Mouse (Mus musculus): ENCODE results near the gene Gpatch2l. TPM values are rescaled to one million over a fixed set of nuclear protein-coding genes. Genes with fewer than 3 reads are reported as not detected.
A peak's percentile ranks its signal among the peaks of the same experiment; 100 is the strongest.

Gene Gpatch2l
- polyA plus RNA-seq, 1 experiment from 2014 or later, result 31.2 TPM

- Histone ChIP-seq H3K27ac (replicated peaks; ENCODE audit: low read depth, low read length) (no peak overlapping the region), H3K36me3 (ENCODE audit: control insufficient read depth, insufficient read depth, low read length) (no peaks in the 10 kb centered on the region), H3K27me3 (ENCODE audit: control insufficient read depth, insufficient read depth, low read length) (no peaks in the 10 kb centered on the region), H3K4me2 (ENCODE audit: low read length) (no peak overlapping the region), H3K4me3 (replicated peaks; ENCODE audit: low read depth, low read length) (no peak overlapping the region), H3K9me3 (ENCODE audit: control insufficient read depth, low read length) (no peaks in the 10 kb centered on the region), H3K4me1 (ENCODE audit: control insufficient read depth, insufficient read depth, low read length) (no peaks in the 10 kb centered on the region), H3K9ac (replicated peaks; ENCODE audit: low read length) (no peak overlapping the region)
- DNase-seq (no peak), ATAC-seq (ENCODE audit: low FRiP score, low TSS enrichment) (no peak)
- WGBS, result 88% methylated on average over 10 of the region's 10 CpGs
Measured at GRCm38 (mm10) chr12:86302973-86303372, 61.3 kb downstream of the Gpatch2l start.

DNA sequence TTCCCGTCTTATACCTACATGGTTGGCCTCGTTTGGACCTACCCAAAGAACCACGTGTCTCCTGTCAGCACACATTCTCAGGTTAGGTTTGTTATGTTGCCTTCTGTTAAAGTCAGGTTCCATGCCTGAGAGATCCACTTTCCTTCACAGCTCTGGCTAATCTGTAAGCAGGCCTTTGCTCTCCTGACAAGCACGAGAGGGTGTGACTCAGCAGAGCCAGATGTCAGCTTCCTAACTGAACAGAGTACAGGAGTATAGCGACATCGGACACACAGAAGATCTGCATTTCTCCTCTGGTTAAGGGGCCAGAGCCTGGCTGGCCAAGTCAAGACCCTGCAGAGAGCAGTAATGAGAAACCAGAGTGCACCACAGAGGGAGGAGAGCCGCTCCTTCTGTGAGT lies 63.4 kb downstream of the Gpatch2l start:
- Histone ChIP-seq H3K27ac (replicated peaks; ENCODE audit: low read depth, low read length) (no peak overlapping the region), H3K4me3 (replicated peaks; ENCODE audit: low read depth, low read length) (no peak overlapping the region), H3K36me3 (ENCODE audit: control insufficient read depth, insufficient read depth, low read length) (no peaks in the 10 kb centered on the region), H3K4me2 (ENCODE audit: low read length) (no peak overlapping the region), H3K27me3 (ENCODE audit: control insufficient read depth, insufficient read depth, low read length) (no peaks in the 10 kb centered on the region), H3K9ac (replicated peaks; ENCODE audit: low read length) (no peak overlapping the region), H3K4me1 (ENCODE audit: control insufficient read depth, insufficient read depth, low read length) (no peaks in the 10 kb centered on the region), H3K9me3 (ENCODE audit: control insufficient read depth, low read length) (no peaks in the 10 kb centered on the region)
- DNase-seq, result no peak
- ATAC-seq (ENCODE audit: low FRiP score, low TSS enrichment), result no peak
- 72% methylated on average over 7 of the region's 7 CpGs for WGBS

GRCm38 (mm10) chr12:86305635-86306243 lies 64.1 kb downstream of the Gpatch2l start:
- no peaks in the 10 kb centered on the region for H3K9me3 ChIP-seq (ENCODE audit: control insufficient read depth, low read length)
- H3K27ac ChIP-seq (replicated peaks; ENCODE audit: low read depth, low read length), result no peak overlapping the region
- H3K9ac ChIP-seq (replicated peaks; ENCODE audit: low read length), result no peak overlapping the region
- no peaks in the 10 kb centered on the region for H3K36me3 ChIP-seq (ENCODE audit: control insufficient read depth, insufficient read depth, low read length)
- ATAC-seq (ENCODE audit: low FRiP score, low TSS enrichment) (no peak), DNase-seq (peak; percentile 24)
- 0 out of 2 replicates have a peak overlapping the region, but pooled peaks have one; percentile 13 for H3K4me2 ChIP-seq (ENCODE audit: low read length)
- 25% methylated on average over 15 of the region's 15 CpGs for WGBS
- no peak overlapping the region for H3K4me3 ChIP-seq (replicated peaks; ENCODE audit: low read depth, low read length)
- H3K4me1 ChIP-seq (ENCODE audit: control insufficient read depth, insufficient read depth, low read length), result no peaks in the 10 kb centered on the region
- H3K27me3 ChIP-seq (ENCODE audit: control insufficient read depth, insufficient read depth, low read length), result no peaks in the 10 kb centered on the region

DNA sequence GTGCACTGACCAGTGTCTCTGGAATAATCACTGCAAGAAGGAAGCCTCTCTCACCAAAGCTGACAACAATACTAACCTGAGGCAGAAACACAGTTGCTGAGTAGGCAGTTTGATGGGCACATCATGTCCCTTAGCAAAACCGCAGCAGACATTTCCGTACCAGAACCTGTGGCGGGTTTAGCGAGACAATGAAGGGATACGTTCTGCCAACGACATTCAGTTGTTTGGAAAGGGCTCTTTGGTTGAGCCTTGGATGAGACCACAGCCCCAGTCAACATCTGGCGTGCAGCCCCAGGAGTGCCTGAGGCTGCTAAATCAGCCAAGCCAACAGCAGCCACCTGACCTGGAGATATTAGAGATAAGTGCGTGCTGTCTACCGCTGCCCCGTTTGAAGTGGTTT lies 67.8 kb downstream of the Gpatch2l start:
- ATAC-seq (ENCODE audit: low FRiP score, low TSS enrichment) (no peak), DNase-seq (no peak)
- Histone ChIP-seq H3K4me1 (ENCODE audit: control insufficient read depth, insufficient read depth, low read length) (no peaks in the 10 kb centered on the region), H3K4me3 (replicated peaks; ENCODE audit: low read depth, low read length) (no peak overlapping the region), H3K36me3 (ENCODE audit: control insufficient read depth, insufficient read depth, low read length) (no peaks in the 10 kb centered on the region), H3K4me2 (ENCODE audit: low read length) (no peak overlapping the region), H3K9me3 (ENCODE audit: control insufficient read depth, low read length) (no peaks in the 10 kb centered on the region), H3K27me3 (ENCODE audit: control insufficient read depth, insufficient read depth, low read length) (no peaks in the 10 kb centered on the region), H3K9ac (replicated peaks; ENCODE audit: low read length) (no peak overlapping the region), H3K27ac (replicated peaks; ENCODE audit: low read depth, low read length) (no peak overlapping the region)
- WGBS, result 85% methylated on average over 10 of the region's 10 CpGs

DNA sequence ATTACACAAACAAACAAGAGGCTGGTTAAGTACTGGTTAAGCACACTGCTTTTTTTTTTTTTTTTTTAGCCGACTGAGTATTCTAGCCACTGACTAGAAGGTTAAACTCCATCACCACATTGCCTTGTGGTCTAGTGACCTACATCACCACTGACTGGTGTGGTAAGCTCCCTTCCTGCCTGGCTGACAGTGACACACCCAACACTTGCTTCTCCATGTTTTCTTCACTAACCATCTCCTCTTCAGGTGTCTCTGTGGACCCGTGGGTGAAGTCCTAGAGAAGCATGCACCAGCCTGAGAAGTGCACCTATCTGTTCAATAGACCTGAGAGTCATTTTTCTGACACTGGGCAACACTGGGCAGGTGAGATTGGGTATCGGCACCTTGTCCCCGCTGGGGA lies 68.2 kb downstream of the Gpatch2l start:
- no peak overlapping the region for H3K9ac ChIP-seq (replicated peaks; ENCODE audit: low read length)

DNA sequence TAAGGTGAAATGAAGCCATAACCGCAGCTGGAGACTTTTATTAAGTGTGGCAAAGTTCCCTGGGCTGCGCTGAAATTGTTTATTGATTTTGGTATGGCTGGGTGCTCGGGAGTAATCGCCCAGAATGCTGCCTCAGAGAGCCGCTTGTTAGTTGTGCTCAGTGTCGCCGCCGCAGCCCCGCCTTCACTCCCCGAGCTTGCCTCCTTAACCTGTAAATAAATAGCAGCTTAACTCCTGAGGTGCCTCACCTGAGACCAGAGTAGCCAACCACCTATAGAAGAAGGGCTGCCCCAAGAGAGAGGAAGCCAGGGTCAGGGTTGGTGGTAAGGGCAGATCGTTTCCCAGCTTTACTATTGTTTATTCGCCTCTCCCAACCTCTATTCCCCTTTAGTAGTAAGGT lies 79.0 kb downstream of the Gpatch2l start:
- 24% methylated on average over 12 of the region's 12 CpGs for WGBS
- no peak for ATAC-seq (ENCODE audit: low FRiP score, low TSS enrichment)

More for the DNA sequence above, 68.2 kb downstream of the Gpatch2l start:
- no peak overlapping the region for H3K27ac ChIP-seq (replicated peaks; ENCODE audit: low read depth, low read length)
- H3K4me1 ChIP-seq (ENCODE audit: control insufficient read depth, insufficient read depth, low read length), result no peaks in the 10 kb centered on the region
- no peaks in the 10 kb centered on the region for H3K9me3 ChIP-seq (ENCODE audit: control insufficient read depth, low read length)
- ATAC-seq (ENCODE audit: low FRiP score, low TSS enrichment), result no peak
- H3K4me2 ChIP-seq (ENCODE audit: low read length), result no peak overlapping the region
- DNase-seq, result no peak
- WGBS, result 87% methylated on average over 4 of the region's 4 CpGs
- no peak overlapping the region for H3K4me3 ChIP-seq (replicated peaks; ENCODE audit: low read depth, low read length)
- no peaks in the 10 kb centered on the region for H3K36me3 ChIP-seq (ENCODE audit: control insufficient read depth, insufficient read depth, low read length)
- no peaks in the 10 kb centered on the region for H3K27me3 ChIP-seq (ENCODE audit: control insufficient read depth, insufficient read depth, low read length)

GRCm38 (mm10) chr12:86324297-86324696 lies 82.6 kb downstream of the Gpatch2l start:
- Histone ChIP-seq H3K27me3 (ENCODE audit: control insufficient read depth, insufficient read depth, low read length) (no peaks in the 10 kb centered on the region), H3K9me3 (ENCODE audit: control insufficient read depth, low read length) (no peaks in the 10 kb centered on the region), H3K27ac (replicated peaks; ENCODE audit: low read depth, low read length) (no peak overlapping the region), H3K4me3 (replicated peaks; ENCODE audit: low read depth, low read length) (no peak overlapping the region), H3K4me2 (ENCODE audit: low read length) (no peak overlapping the region), H3K36me3 (ENCODE audit: control insufficient read depth, insufficient read depth, low read length) (no peaks in the 10 kb centered on the region), H3K9ac (replicated peaks; ENCODE audit: low read length) (no peak overlapping the region), H3K4me1 (ENCODE audit: control insufficient read depth, insufficient read depth, low read length) (no peaks in the 10 kb centered on the region)
- no peak for ATAC-seq (ENCODE audit: low FRiP score, low TSS enrichment)
- WGBS, result 48% methylated on average over 3 of the region's 3 CpGs
- DNase-seq, result no peak

More for the DNA sequence above, 79.0 kb downstream of the Gpatch2l start:
- Histone ChIP-seq H3K27ac (replicated peaks; ENCODE audit: low read depth, low read length) (no peak overlapping the region), H3K36me3 (ENCODE audit: control insufficient read depth, insufficient read depth, low read length) (no peaks in the 10 kb centered on the region), H3K27me3 (ENCODE audit: control insufficient read depth, insufficient read depth, low read length) (no peaks in the 10 kb centered on the region), H3K9ac (replicated peaks; ENCODE audit: low read length) (no peak overlapping the region), H3K4me1 (ENCODE audit: control insufficient read depth, insufficient read depth, low read length) (0 out of 2 replicates have a peak, but pooled peaks cover 6% of the 10 kb centered on the region), H3K4me2 (ENCODE audit: low read length) (no peak overlapping the region), H3K9me3 (ENCODE audit: control insufficient read depth, low read length) (no peaks in the 10 kb centered on the region), H3K4me3 (replicated peaks; ENCODE audit: low read depth, low read length) (no peak overlapping the region)
- peak; percentile 19 for DNase-seq

DNA sequence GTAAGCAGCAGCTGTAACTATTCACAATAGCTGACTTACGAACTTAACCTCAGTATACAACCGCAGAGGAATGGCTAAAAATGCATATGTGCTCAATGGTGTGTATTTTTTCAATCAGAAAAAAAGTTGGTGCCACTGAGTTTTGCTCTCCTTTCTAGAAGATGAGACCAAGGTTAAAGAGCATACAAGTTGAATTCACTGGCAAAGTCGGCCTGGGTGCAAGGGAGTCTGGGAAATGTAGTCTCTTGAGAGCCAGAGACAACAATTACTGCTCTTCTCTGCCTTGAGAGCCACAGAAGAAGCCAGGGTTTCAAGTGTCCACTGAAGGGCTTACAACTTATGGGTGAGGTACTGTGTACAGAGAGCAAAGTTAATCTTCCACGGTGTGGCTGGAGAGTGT lies 88.2 kb downstream of the Gpatch2l start:
- Histone ChIP-seq H3K9me3 (ENCODE audit: control insufficient read depth, low read length) (no peaks in the 10 kb centered on the region), H3K27me3 (ENCODE audit: control insufficient read depth, insufficient read depth, low read length) (no peaks in the 10 kb centered on the region), H3K36me3 (ENCODE audit: control insufficient read depth, insufficient read depth, low read length) (no peaks in the 10 kb centered on the region), H3K4me2 (ENCODE audit: low read length) (no peak overlapping the region), H3K4me1 (ENCODE audit: control insufficient read depth, insufficient read depth, low read length) (0 out of 2 replicates have a peak, but pooled peaks cover 6% of the 10 kb centered on the region), H3K4me3 (replicated peaks; ENCODE audit: low read depth, low read length) (no peak overlapping the region), H3K9ac (replicated peaks; ENCODE audit: low read length) (no peak overlapping the region), H3K27ac (replicated peaks; ENCODE audit: low read depth, low read length) (no peak overlapping the region)
- DNase-seq (no peak), ATAC-seq (ENCODE audit: low FRiP score, low TSS enrichment) (no peak)
- 59% methylated on average over 4 of the region's 4 CpGs for WGBS

GRCm38 (mm10) chr12:86330684-86331083 lies 89.0 kb downstream of the Gpatch2l start:
- WGBS, result 67% methylated on average over 9 of the region's 9 CpGs
- Histone ChIP-seq H3K9ac (replicated peaks; ENCODE audit: low read length) (no peak overlapping the region), H3K4me3 (replicated peaks; ENCODE audit: low read depth, low read length) (no peak overlapping the region), H3K4me2 (ENCODE audit: low read length) (no peak overlapping the region), H3K27me3 (ENCODE audit: control insufficient read depth, insufficient read depth, low read length) (no peaks in the 10 kb centered on the region), H3K27ac (replicated peaks; ENCODE audit: low read depth, low read length) (no peak overlapping the region), H3K4me1 (ENCODE audit: control insufficient read depth, insufficient read depth, low read length) (0 out of 2 replicates have a peak, but pooled peaks cover 6% of the 10 kb centered on the region), H3K9me3 (ENCODE audit: control insufficient read depth, low read length) (no peaks in the 10 kb centered on the region), H3K36me3 (ENCODE audit: control insufficient read depth, insufficient read depth, low read length) (no peaks in the 10 kb centered on the region)
- DNase-seq (peak; percentile 41), ATAC-seq (ENCODE audit: low FRiP score, low TSS enrichment) (no peak)
